Mouse (Mus musculus): ENCODE data around the gene Rfx4. TPM values are rescaled to one million over a fixed set of nuclear protein-coding genes. Genes with fewer than 3 reads are reported as not detected.

Rfx4 gene
- polyA plus RNA-seq, 1 experiment from 2014 or later, result 62.9 TPM

DNA sequence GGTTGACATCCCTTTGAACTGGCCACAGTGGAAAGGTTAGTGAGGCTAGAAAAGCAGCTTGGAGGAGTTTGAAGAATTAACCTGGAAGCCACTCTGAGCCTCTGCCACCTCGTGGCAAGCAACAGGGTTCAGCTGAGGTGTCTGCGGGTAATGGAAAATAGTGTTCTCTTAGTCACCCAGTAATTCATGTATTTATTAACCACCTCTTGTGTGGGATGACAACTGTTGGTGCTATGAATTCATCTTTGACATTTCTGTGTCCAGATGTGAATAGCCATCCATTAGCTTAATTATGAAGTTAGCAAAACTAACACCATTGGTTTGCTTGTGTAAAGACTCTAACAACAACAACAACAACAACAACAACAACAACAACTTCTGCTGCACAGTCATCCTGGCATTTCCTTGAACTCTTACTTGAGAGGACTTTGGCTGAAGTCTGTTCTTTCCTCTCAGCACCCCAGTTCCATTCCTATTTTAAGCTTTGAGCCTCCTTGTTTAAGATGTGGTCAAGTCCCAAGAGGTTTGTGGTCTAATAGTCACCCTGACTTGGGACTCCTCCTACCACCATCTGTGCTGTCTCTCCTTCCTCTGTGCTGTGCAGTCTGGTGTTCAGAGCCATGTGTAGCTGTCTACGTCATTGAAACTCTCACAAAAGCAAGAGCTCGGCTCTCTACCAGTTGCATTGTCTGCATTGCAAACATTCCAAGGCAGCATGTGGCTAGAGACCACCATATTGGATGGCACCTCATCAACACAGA, 60.0 kb downstream of the Rfx4 start:
- WGBS, result 70% methylated on average over 4 of the region's 4 CpGs
- H3K4me1 ChIP-seq (ENCODE audit: control insufficient read depth, insufficient read depth, low read length), result no peaks in the 10 kb centered on the region
- H3K4me3 ChIP-seq (ENCODE audit: low read depth, low read length), result no peak overlapping the region
- no peak overlapping the region for H3K4me2 ChIP-seq (ENCODE audit: low read depth)
- ATAC-seq (ENCODE audit: insufficient read depth, low FRiP score, low TSS enrichment) (no peak), DNase-seq (ENCODE audit: low spot score) (no peak)
- H3K27me3 ChIP-seq (ENCODE audit: control insufficient read depth, insufficient read depth, low read length), result no peaks in the 10 kb centered on the region
- no peaks in the 10 kb centered on the region for H3K9me3 ChIP-seq (ENCODE audit: control insufficient read depth, low read length)
- H3K36me3 ChIP-seq (ENCODE audit: control insufficient read depth, insufficient read depth, low read length), result no peaks in the 10 kb centered on the region
- no peak overlapping the region for H3K27ac ChIP-seq (ENCODE audit: low read depth, low read length)
- no peak overlapping the region for H3K9ac ChIP-seq (ENCODE audit: low read length)

DNA sequence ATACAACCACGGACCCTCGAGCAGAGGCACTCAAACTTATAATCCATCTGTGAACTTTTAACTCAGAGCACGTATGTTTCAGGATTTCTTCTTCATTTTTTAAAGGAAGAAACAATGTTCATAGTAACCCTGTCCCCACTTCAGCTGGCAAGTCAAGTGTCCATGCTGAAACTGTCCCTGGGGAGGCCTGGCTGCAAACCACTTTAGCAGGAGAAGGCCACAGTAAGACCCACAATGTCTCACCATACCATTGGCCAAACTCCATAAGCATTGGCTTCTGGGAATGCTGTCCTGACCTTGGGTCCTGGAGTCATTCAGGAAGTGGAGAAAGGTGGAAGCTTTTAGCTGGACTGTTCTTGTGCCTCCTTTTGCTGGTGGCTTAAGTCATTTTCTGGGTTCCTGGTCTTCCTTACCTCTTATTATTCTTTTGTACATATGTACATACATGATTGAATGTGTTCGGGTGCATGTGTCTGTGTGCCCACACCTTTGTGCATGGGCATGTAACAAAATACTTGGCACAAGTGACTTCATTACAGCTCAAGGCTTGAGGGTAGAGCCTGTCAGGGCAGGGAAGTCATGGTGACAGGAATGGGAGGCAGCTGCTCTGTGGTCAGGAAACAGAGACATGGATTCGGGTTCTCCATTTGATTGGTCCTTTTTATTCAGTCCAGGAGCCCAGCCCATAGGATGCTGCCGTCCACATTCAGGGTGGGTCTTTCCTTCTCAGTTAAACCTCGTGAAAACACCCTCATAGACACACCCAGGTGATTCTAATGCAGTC, 61.4 kb downstream of the Rfx4 start:
- no peak overlapping the region for H3K4me2 ChIP-seq (ENCODE audit: low read depth)
- no peak overlapping the region for H3K4me3 ChIP-seq (ENCODE audit: low read depth, low read length)
- H3K27me3 ChIP-seq (ENCODE audit: control insufficient read depth, insufficient read depth, low read length), result no peaks in the 10 kb centered on the region
- peaks cover under 1% of the 10 kb centered on the region for H3K4me1 ChIP-seq (ENCODE audit: control insufficient read depth, insufficient read depth, low read length)
- no peaks in the 10 kb centered on the region for H3K36me3 ChIP-seq (ENCODE audit: control insufficient read depth, insufficient read depth, low read length)
- H3K9me3 ChIP-seq (ENCODE audit: control insufficient read depth, low read length), result no peaks in the 10 kb centered on the region
- H3K9ac ChIP-seq (ENCODE audit: low read length), result no peak overlapping the region
- no peak overlapping the region for H3K27ac ChIP-seq (ENCODE audit: low read depth, low read length)
- ATAC-seq (ENCODE audit: insufficient read depth, low FRiP score, low TSS enrichment) (no peak), DNase-seq (ENCODE audit: low spot score) (no peak)
- WGBS, result 90% methylated on average over 7 of the region's 7 CpGs

DNA sequence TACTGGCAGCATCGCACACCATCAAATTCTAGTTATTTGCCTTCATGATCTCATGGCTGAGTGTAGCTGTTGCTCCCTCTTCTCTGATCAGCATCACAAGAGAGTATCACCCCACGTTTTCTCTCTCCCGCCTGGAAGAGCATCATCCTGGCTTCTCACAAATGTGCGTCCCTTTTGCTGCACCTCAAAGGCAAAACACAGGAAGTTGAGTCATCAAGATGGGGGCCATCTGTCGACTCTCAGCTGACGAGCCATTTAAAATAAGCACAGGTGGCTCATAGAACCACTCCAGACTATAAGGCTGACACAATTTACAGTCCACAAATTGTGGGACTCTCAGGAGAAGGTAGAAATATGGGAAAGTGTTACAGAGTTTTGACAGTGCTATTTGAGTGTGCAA, 63.8 kb downstream of the Rfx4 start:
- Histone ChIP-seq H3K4me2 (ENCODE audit: low read depth) (no peak overlapping the region), H3K4me3 (ENCODE audit: low read depth, low read length) (no peak overlapping the region), H3K4me1 (ENCODE audit: control insufficient read depth, insufficient read depth, low read length) (peaks cover 12% of the 10 kb centered on the region), H3K36me3 (ENCODE audit: control insufficient read depth, insufficient read depth, low read length) (no peaks in the 10 kb centered on the region), H3K9me3 (ENCODE audit: control insufficient read depth, low read length) (no peaks in the 10 kb centered on the region), H3K9ac (ENCODE audit: low read length) (no peak overlapping the region), H3K27me3 (ENCODE audit: control insufficient read depth, insufficient read depth, low read length) (no peaks in the 10 kb centered on the region), H3K27ac (ENCODE audit: low read depth, low read length) (no peak overlapping the region)
- no peak for DNase-seq (ENCODE audit: low spot score)
- 68% methylated on average over 6 of the region's 6 CpGs for WGBS
- ATAC-seq (ENCODE audit: insufficient read depth, low FRiP score, low TSS enrichment), result no peak

DNA sequence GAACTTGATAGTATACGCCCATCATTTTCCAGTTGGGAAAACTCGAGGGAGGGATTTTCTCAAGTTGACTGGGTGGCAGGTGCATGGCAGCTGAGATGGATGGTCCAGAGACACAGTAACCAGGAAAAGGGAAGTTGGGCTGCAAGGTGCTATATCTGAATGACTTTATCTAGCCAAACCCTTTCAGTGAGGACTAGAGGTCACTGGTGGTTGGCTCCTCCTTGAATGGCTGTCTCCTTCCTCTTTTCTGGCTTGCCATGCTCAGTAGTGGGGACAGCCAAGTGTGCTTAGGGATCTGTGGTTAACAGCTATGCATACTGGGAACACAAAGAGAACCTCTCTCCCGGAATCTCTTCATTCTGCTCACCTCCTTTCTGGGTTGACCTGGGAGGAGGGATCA, 64.4 kb downstream of the Rfx4 start:
- 79% methylated on average over 3 of the region's 3 CpGs for WGBS
- no peak for ATAC-seq (ENCODE audit: insufficient read depth, low FRiP score, low TSS enrichment)
- no peak overlapping the region for H3K9ac ChIP-seq (ENCODE audit: low read length)
- no peak overlapping the region for H3K27ac ChIP-seq (ENCODE audit: low read depth, low read length)
- H3K27me3 ChIP-seq (ENCODE audit: control insufficient read depth, insufficient read depth, low read length), result no peaks in the 10 kb centered on the region
- no peak for DNase-seq (ENCODE audit: low spot score)
- H3K36me3 ChIP-seq (ENCODE audit: control insufficient read depth, insufficient read depth, low read length), result no peaks in the 10 kb centered on the region
- H3K4me1 ChIP-seq (ENCODE audit: control insufficient read depth, insufficient read depth, low read length), result peaks cover 12% of the 10 kb centered on the region
- no peak overlapping the region for H3K4me2 ChIP-seq (ENCODE audit: low read depth)
- H3K4me3 ChIP-seq (ENCODE audit: low read depth, low read length), result no peak overlapping the region
- H3K9me3 ChIP-seq (ENCODE audit: control insufficient read depth, low read length), result no peaks in the 10 kb centered on the region

DNA sequence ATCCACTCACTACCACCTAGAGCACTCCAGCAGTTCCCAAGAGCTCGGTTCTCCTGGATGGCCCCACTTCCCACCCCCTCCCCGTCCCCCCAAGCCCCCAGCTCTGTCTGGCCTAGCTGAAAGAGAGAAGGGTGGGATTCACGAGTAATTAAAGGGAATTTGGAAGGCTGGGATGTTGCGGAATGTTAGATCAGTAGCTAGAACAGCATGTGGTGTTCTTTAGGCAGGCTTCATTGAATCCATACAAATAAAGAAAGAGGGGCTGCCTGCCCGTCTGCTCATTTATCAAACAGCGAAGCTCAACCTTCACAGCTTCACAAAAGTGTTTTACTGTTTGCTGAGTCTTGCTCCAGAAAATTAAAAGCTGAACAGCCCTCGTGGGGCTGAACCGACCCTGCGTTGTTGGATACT, 66.9 kb downstream of the Rfx4 start:
- Histone ChIP-seq H3K4me1 (ENCODE audit: control insufficient read depth, insufficient read depth, low read length) (peaks cover 12% of the 10 kb centered on the region), H3K4me3 (ENCODE audit: low read depth, low read length) (no peak overlapping the region), H3K4me2 (ENCODE audit: low read depth) (no peak overlapping the region; the same call in 1 of the 2 replicates), H3K36me3 (ENCODE audit: control insufficient read depth, insufficient read depth, low read length) (no peaks in the 10 kb centered on the region), H3K27me3 (ENCODE audit: control insufficient read depth, insufficient read depth, low read length) (no peaks in the 10 kb centered on the region), H3K9me3 (ENCODE audit: control insufficient read depth, low read length) (no peaks in the 10 kb centered on the region), H3K27ac (ENCODE audit: low read depth, low read length) (peak overlapping the region; percentile 5; the same call in 1 of the 2 replicates), H3K9ac (ENCODE audit: low read length) (no peak overlapping the region)
- peak; percentile 60 for DNase-seq (ENCODE audit: low spot score)
- ATAC-seq (ENCODE audit: insufficient read depth, low FRiP score, low TSS enrichment), result peak; percentile 74
- 14% methylated on average over 9 of the region's 9 CpGs for WGBS

DNA sequence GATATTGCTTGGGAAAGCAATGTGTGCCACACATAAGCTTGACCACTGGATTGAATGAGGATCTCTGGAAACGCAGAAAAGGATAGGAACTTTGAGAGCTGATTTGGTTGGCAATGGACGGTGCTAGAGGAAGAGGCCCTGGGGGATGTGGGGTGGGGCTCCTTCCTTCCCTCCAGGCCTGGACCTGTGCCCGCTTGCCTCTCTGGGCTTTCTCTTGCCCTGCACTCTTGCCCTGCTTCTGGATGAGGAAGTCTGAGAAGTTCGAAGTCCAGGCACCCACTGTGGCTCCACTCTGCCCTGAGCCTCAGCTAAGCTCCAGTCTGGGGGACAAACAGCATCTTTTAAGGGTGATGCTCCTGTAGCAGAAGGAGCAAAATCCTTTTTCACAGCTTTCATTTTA, 67.8 kb downstream of the Rfx4 start:
- 32% methylated on average over 4 of the region's 4 CpGs for WGBS
- DNase-seq (ENCODE audit: low spot score) (no peak), ATAC-seq (ENCODE audit: insufficient read depth, low FRiP score, low TSS enrichment) (no peak)
- peaks cover 12% of the 10 kb centered on the region for H3K4me1 ChIP-seq (ENCODE audit: control insufficient read depth, insufficient read depth, low read length)
- no peak overlapping the region for H3K4me3 ChIP-seq (ENCODE audit: low read depth, low read length)
- no peaks in the 10 kb centered on the region for H3K27me3 ChIP-seq (ENCODE audit: control insufficient read depth, insufficient read depth, low read length)
- H3K27ac ChIP-seq (ENCODE audit: low read depth, low read length), result peak overlapping the region; percentile 5; the same call in 1 of the 2 replicates
- H3K9ac ChIP-seq (ENCODE audit: low read length), result no peak overlapping the region
- H3K9me3 ChIP-seq (ENCODE audit: control insufficient read depth, low read length), result no peaks in the 10 kb centered on the region
- H3K4me2 ChIP-seq (ENCODE audit: low read depth), result no peak overlapping the region
- H3K36me3 ChIP-seq (ENCODE audit: control insufficient read depth, insufficient read depth, low read length), result no peaks in the 10 kb centered on the region; the same call in 1 of the 2 replicates

DNA sequence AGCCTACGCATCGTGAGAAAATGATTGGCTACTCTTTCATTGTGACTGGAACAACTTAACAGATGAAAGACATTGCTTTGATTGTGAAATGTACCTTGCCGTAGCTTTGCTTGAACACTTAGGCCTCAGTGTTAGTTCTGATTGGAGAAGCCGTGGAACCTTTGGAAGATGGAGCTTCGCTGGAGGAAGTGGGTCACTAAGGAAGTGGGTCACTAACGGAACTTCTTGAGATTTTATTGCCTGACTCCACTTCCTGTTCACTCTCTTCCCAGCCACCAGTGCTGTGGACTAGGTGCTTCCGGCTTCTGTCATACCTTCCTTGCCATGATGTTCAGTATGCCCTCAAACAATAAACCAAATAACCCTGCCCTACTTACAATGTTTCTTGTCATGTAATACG, 73.1 kb downstream of the Rfx4 start:
- 88% methylated on average over 8 of the region's 8 CpGs for WGBS
- H3K4me3 ChIP-seq (ENCODE audit: low read depth, low read length), result no peak overlapping the region

DNA sequence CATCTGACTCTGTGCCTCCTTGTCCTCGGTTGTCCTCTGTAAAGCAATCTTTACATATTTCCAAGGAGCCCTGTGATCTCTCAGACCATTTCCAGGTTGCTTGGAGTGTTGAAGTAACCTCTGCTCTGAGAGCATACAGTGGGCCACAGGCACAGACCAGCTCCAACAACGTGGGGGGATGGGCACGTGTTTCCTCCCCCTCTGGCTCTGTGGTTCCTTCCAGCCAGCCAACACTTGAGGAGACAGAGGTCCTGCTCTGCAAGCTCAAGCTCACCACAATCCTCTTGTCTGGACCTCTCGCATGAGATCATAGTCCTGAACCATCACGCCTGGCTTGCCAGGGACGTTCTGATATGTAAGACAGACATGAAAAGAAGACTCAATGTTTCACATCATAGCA, 79.7 kb downstream of the Rfx4 start:
- no peak for ATAC-seq (ENCODE audit: insufficient read depth, low FRiP score, low TSS enrichment)
- no peaks in the 10 kb centered on the region for H3K27me3 ChIP-seq (ENCODE audit: control insufficient read depth, insufficient read depth, low read length)
- no peak overlapping the region for H3K4me2 ChIP-seq (ENCODE audit: low read depth)
- no peak overlapping the region for H3K4me3 ChIP-seq (ENCODE audit: low read depth, low read length)
- WGBS, result 77% methylated on average over 6 of the region's 6 CpGs
- H3K36me3 ChIP-seq (ENCODE audit: control insufficient read depth, insufficient read depth, low read length), result no peaks in the 10 kb centered on the region; the same call in none of the 2 replicates
- DNase-seq (ENCODE audit: low spot score), result no peak
- no peaks in the 10 kb centered on the region for H3K9me3 ChIP-seq (ENCODE audit: control insufficient read depth, low read length)
- peaks cover 4% of the 10 kb centered on the region; the same call in 1 of the 2 replicates for H3K4me1 ChIP-seq (ENCODE audit: control insufficient read depth, insufficient read depth, low read length)
- H3K9ac ChIP-seq (ENCODE audit: low read length), result no peak overlapping the region
- no peak overlapping the region for H3K27ac ChIP-seq (ENCODE audit: low read depth, low read length)

More for the DNA sequence above, 73.1 kb downstream of the Rfx4 start:
- ATAC-seq (ENCODE audit: insufficient read depth, low FRiP score, low TSS enrichment) (no peak), DNase-seq (ENCODE audit: low spot score) (no peak)
- H3K4me1 ChIP-seq (ENCODE audit: control insufficient read depth, insufficient read depth, low read length), result no peaks in the 10 kb centered on the region
- no peak overlapping the region for H3K27ac ChIP-seq (ENCODE audit: low read depth, low read length)
- H3K4me2 ChIP-seq (ENCODE audit: low read depth), result no peak overlapping the region
- no peaks in the 10 kb centered on the region for H3K9me3 ChIP-seq (ENCODE audit: control insufficient read depth, low read length)
- no peaks in the 10 kb centered on the region for H3K27me3 ChIP-seq (ENCODE audit: control insufficient read depth, insufficient read depth, low read length)
- H3K9ac ChIP-seq (ENCODE audit: low read length), result no peak overlapping the region
- no peaks in the 10 kb centered on the region; the same call in none of the 2 replicates for H3K36me3 ChIP-seq (ENCODE audit: control insufficient read depth, insufficient read depth, low read length)
